Mouse (Mus musculus): ENCODE data around the gene Fbxl7.
A peak's percentile ranks its signal among the peaks of the same experiment; 100 is the strongest.

The Fbxl7 gene

GRCm38 (mm10) chr15:26701949-26702675 lies 193.3 kb downstream of the Fbxl7 start:
- DNase-seq (ENCODE audit: low read depth, low spot score), result no peak

- no peak for DNase-seq (ENCODE audit: low read depth, low spot score)
Measured at GRCm38 (mm10) chr15:26693075-26693474, 202.3 kb downstream of the Fbxl7 start.

- no peak for DNase-seq (ENCODE audit: low read depth, low spot score)
Measured at GRCm38 (mm10) chr15:26688472-26689104, 206.8 kb downstream of the Fbxl7 start.

GRCm38 (mm10) chr15:26687729-26688128 lies 207.7 kb downstream of the Fbxl7 start:
- DNase-seq (ENCODE audit: low read depth, low spot score), result no peak

- no peak for DNase-seq (ENCODE audit: low read depth, low spot score)
Measured at GRCm38 (mm10) chr15:26682279-26682678, 213.1 kb downstream of the Fbxl7 start.

DNA sequence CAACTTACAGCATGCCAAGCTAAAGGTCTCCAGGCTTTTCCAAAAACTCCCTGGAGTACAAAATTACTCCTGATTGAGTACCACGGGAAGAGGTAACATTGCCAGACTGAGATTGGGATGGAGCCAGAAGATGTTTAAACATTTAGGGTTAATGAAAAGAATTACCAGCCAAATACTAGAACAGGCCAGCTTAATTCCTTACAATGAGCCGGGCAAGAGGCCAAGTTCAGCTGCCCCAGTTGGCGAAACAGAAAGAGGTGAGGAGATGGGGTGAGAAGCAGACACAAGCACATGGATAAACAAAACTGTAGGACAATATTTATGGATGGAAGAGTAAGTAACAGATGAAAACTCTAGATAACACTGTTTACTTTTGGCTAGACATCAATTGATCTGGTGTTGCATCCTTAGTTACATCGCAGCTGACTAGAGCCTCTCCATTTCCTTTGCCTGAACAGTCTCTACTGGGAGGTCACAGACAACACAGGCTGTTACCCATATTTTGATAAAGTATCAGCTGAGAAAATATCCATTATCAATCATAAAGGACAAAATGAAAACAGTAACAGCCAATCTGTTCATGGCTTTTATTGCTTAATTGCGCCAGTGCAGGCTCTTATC lies 222.0 kb downstream of the Fbxl7 start:
- no peak for DNase-seq (ENCODE audit: low read depth, low spot score)

DNA sequence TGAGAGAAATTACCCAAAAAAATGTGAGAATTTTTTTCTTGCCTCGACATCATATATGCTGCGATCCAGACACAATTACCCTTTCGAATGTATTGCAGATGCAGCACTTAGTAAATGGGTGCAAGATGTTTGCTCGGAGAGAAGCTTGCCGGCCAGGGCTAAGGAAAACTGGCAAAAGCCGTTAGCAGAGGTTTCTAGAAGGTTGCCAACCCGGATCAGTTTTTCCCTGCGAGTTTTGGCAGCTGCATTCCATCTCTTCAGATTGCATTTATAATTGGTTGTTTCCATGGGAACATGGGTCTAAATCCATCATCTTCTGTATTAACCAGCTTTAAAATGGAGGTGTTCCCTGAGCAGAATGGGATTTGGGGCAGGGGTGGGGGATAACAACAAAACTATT lies 240.4 kb downstream of the Fbxl7 start:
- DNase-seq (ENCODE audit: low read depth, low spot score), result no peak

DNA sequence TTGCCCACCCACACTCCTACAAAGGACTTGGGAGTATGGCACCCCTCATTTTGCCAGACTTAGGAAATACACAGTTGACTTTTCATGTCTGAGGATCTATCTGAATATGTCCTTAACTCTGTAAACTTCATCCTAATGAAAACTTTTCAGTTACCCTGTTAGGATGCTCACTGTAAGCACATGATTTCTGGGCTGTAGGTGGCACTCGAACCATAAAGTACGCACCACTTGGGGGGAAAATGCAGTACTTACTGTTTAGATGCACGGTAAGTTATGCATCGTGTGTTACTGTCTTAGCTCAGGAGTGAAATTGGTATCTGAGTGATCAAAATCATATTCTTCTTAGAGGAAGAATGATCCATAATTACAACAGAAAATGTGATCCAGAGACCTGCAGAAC lies 252.8 kb downstream of the Fbxl7 start:
- DNase-seq (ENCODE audit: low read depth, low spot score), result no peak

DNA sequence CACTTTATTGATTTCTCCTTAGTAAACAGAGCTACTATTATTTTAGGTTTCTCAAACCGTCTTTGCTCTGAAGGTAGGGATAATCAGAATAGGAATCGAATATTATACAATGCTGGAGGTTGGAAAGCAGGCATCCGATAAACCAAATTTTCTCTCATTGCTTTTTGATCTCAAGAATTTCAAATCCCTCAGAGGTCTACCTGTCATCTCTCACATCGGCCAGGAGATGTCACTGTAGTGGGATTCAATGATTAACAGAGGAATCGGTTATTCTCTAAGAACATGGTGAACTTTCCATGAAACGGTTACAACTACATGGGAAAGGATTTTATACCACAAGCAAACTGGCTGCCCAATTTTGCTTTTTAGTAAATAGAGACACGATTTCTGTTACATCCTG lies 255.7 kb downstream of the Fbxl7 start:
- DNase-seq (ENCODE audit: low read depth, low spot score), result peak; percentile 17

DNA sequence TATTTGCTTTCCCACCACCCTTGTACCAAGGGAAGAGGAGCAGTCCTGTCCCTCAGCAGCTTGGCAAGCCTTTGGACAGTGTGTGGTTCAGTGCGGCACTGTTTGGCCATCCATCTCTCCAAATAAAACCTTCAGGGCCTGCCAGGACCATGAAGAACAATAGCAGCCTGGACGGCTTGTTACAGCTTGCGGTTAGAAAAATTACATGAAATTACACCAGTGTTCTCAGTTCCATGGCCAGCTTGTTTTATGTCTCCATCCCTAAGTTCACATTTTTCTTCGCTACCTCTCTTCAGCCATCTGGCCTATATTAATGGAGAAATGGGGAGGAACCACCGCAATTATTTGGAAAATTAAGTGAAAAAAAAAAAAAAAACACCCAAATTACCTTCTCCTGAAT lies 259.8 kb downstream of the Fbxl7 start:
- no peak for DNase-seq (ENCODE audit: low read depth, low spot score)

DNA sequence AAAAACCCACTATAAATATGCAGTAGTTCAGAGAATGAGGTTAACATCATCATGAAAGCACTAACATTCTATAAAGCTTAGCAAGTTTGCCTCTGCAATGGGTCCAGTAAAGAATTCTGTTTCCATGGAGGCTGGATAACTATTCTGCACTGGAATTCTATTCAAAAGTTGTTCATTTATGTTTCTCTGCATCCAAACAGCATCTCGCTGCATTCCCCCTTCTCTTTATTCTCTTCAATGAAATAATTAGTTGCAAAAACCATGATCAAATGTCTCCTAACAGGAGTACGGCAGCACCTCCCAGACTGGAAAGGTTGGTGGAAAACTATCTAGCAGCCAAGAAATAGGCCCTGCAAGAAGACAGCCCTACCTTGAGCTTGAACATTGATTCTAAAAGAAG lies 267.2 kb downstream of the Fbxl7 start:
- no peak for DNase-seq (ENCODE audit: low read depth, low spot score)

DNA sequence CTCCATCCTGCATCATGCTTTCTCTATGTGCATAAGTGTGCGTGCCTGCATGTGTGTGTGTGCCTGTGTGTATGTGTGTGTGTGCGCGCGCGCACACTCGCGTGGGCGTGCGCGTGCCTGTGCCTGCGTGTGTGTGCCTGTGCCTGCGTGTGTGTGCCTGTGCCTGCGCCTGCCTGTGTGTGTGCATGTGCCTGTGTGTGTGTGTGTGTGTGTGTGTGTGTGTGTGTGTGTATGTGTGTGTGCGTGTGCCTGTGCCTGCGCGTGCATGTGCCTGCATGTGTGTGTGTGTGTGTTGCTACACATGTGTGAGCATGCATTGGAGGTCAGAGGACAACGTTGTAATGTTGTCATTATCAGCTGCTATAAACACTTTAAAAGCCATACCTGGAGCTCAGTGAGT lies 272.1 kb downstream of the Fbxl7 start:
- no peak for DNase-seq (ENCODE audit: low read depth, low spot score)

DNA sequence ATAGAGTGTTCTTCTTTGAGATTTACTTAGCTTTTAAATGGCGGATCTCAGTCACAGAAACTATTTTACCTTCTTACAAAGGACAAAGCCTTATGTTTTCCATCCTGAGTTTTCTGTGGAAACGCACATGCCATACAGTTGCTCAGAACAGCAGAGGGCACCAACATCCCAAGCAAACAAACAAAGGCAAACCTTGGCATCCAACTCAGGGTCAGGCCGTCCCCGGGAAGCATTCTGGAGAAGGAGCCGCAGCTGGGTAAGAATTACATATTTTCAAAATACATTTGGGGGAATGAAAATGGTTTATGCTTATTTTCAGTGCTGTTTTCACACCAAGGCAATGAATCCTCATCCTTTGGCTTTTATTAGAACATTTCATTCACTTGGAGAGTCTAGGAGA lies 275.1 kb downstream of the Fbxl7 start:
- peak; percentile 10 for DNase-seq (ENCODE audit: low read depth, low spot score)

DNA sequence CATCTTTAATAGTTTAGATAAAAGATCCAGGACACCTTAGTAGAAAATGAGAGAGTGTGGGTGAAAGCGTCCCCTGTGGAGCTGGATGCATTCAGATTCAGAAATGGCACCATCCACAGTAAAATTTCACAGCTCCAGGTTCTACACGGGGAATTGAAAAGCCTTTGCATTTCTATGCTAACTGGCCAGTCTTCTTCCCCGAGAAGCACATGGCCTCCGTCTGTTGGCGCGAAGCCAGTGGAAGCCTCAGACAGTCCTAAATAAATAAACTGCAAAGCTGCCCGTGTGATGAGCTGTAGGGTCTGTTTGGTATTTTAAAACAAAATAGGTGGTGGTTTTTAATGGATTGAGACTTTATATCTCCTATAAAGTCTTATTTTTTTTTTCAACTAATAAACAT lies 276.2 kb downstream of the Fbxl7 start:
- peak; percentile 4 for DNase-seq (ENCODE audit: low read depth, low spot score)

DNA sequence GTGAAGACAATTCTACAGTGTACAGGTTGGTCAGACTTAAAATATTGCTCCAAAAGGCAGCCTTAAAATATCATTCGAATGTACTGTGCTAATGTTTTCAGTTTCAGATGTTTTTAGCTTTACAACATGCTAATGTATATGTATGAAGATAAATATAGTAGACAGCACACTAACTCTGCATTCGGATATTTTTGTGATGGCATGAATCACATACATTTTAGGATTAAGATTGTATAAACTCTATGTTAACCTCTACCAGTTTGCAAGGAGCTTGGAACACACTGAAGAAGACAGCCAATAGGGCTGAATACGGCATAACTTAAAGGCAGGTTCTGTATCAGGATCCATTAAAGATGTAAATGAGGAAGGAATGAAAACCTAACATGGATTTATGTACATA lies 299.1 kb downstream of the Fbxl7 start:
- no peak for DNase-seq (ENCODE audit: low read depth, low spot score)

GRCm38 (mm10) chr15:26579947-26580709 lies 315.3 kb downstream of the Fbxl7 start:
- no peak for DNase-seq (ENCODE audit: low read depth, low spot score)

GRCm38 (mm10) chr15:26578500-26578899 lies 316.9 kb downstream of the Fbxl7 start:
- DNase-seq (ENCODE audit: low read depth, low spot score), result no peak

GRCm38 (mm10) chr15:26566076-26566475 lies 329.3 kb downstream of the Fbxl7 start:
- no peak for DNase-seq (ENCODE audit: low read depth, low spot score)

DNA sequence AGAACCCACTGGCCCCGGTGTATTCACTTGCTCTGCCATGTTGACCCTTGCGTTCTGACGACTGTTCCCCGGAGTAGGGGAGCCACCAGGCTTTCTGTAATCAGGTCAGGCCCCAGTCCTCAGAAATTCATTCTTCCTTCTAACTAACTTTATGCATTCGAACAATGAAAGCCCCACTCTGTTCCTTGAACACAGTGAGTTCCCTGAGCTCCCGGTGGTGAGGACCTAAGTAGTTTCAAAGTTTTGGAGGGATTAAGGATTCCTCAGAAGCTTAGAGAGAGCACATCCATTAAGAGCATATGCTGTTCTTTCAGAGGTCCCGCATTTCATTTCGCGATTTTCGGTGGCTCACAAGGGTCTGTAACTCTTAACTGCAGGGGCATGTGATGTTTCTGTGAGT lies 341.8 kb downstream of the Fbxl7 start:
- no peak for DNase-seq (ENCODE audit: low read depth, low spot score)

DNA sequence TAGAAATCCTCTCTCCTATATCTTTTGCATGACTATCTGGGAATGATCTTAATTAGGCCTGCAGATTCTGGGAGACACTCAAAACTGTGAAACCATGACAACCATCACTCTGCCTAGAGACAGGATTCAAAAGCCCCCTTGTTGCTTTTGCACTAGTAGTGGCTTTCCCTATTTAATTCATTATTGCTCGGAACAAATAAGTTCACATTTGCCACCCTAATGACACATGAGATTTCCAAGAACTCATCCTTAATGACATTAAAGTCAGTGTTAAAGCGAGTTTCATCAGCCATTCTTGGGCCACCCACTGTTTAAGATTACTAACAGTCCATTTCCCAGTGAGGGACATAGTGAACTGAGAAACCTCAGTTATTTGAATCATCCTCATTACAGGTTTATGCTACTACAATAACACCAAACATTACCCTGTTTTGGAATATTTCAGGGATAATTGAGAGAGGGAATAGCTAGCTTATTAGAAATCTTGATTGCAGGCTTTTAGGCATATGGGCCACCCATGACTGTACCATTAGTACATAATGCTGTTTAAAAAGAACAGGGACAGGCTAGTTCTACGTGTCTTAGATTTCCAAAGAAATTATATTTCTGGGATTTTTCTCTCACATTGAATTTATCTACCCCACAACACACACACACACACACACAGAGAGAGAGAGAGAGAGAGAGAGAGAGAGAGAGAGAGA lies 361.2 kb downstream of the Fbxl7 start:
- no peak for DNase-seq (ENCODE audit: low read depth, low spot score)

- no peak for DNase-seq (ENCODE audit: low read depth, low spot score)
Measured at GRCm38 (mm10) chr15:26519220-26519631, 376.2 kb downstream of the Fbxl7 start.

DNA sequence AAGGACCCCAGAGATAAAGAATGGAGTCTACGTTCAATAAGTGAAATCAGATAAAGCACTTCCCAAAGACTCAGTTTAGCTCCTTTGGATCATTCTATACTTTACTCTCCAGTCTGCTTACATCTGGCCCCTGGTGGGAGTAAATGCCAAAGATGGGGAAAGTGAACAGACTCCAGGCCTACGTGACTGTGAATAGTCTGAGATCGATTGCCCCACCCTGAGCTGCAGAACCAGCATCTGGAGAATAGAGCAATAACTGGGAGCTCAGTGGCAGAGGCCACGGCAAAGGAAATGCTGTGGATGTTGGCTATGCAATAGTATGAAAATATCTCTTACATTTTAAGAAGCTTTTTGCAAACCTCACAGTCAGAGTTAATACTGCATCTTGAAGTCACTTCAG lies 394.4 kb downstream of the Fbxl7 start:
- DNase-seq (ENCODE audit: low read depth, low spot score), result no peak

All from ZHBTc4 (cell line).